Mouse (Mus musculus) Patski (cell line): ENCODE measurements around the gene Polr2m. TPM values are rescaled to one million over a fixed set of nuclear protein-coding genes. Genes with fewer than 3 reads are reported as not detected.
A peak's percentile ranks its signal among the peaks of the same experiment; 100 is the strongest.

Experiments used
- ATAC-seq: fragments of 100-300 bp; one replicate; pipeline ENCODE4 v1.8.0; 2021
- CTCF ChIA-PET: fragments of 350-600 bp; sonication (Branson Sonifier 250); formaldehyde crosslinking; loops from one replicate; lab custom pipeline; 2022; ENCODE audit warnings: inconsistent platforms; lab: Charles Lee
- POLR2A ChIA-PET: fragments of 350-600 bp; sonication (Branson Sonifier 250); formaldehyde crosslinking; loops from one replicate; lab custom pipeline; 2022; ENCODE audit warnings: antibody characterized with exemption, inconsistent platforms; lab: Charles Lee
- DNase-seq: peaks from one replicate; pipeline ENCODE4 v3.0.0-alpha.2; 2011; ENCODE audit warnings: low read depth, low spot score
- H3K27me3 ChIP-seq: fragments of 371-371 bp; one replicate; pipeline ENCODE4 v1.5.1; 2021
- CTCF ChIP-seq: fragments of 100-300 bp; IDR thresholded peaks from one replicate; pipeline ENCODE4 v1.5.1; 2021
- in situ Hi-C: fragments of 300-500 bp; cut with MboI; formaldehyde crosslinking; loops from 3 replicates; pipeline ENCODE4 v1.11.1; 2018; ENCODE audit warnings: low pct_unique_long_range_greater_than_20kb, mixed read lengths
- polyA plus RNA-seq: library from polyadenylated mRNA; unstranded; gene quantifications from one replicate; pipeline ENCODE4 v1.2.3, GENCODE M21; 2021

The Polr2m gene
- polyA plus RNA-seq, 1 experiment from 2014 or later: 258 TPM

GRCm38 (mm10) chr9:71476601-71477000, 9.1 kb downstream of the Polr2m start:
- ChIA-PET CTCF (interaction anchor here (1.6 kb wide), 1 partner anchor 10 kb away, joined by 6 read pairs; no protein-coding TSS in a partner anchor), POLR2A (interaction anchor here (0.6 to 0.7 kb wide), 2 partner anchors 278 to 1470 kb away, joined by 3 to 4 read pairs; no protein-coding TSS in a partner anchor)
- ATAC-seq (no peak), DNase-seq (no peak)
- no peaks in the 10 kb centered on the region for H3K27me3 ChIP-seq
- no peak for TF ChIP-seq CTCF
- in situ Hi-C loops: no loop called here

- no peaks in the 10 kb centered on the region for H3K27me3 ChIP-seq
- DNase-seq: no peak
- TF ChIP-seq CTCF: no peak
- no peak for ATAC-seq
- in situ Hi-C loops: no loop called here
- POLR2A ChIA-PET: no interaction called here
- CTCF ChIA-PET: interaction anchor here (1.6 kb wide), 1 partner anchor 9 kb away, joined by 6 read pairs; no protein-coding TSS in a partner anchor
Observed at GRCm38 (mm10) chr9:71475536-71475935, 10.2 kb downstream of the Polr2m start.

- POLR2A ChIA-PET: no interaction called here
Observed at GRCm38 (mm10) chr9:71467434-71467833, 18.3 kb downstream of the Polr2m start.

GRCm38 (mm10) chr9:71466111-71466510, 19.6 kb downstream of the Polr2m start:
- ChIA-PET POLR2A (no interaction called here), CTCF (interaction anchor here (0.8 to 1.0 kb wide), 2 partner anchors 10 to 13 kb away, joined by 3 to 6 read pairs; no protein-coding TSS in a partner anchor)
- no peaks in the 10 kb centered on the region for H3K27me3 ChIP-seq
- in situ Hi-C loops: no loop called here
- ATAC-seq: no peak
- DNase-seq: no peak
- TF ChIP-seq CTCF: peak; percentile 73

More at GRCm38 (mm10) chr9:71467434-71467833, 18.3 kb downstream of the Polr2m start:
- ATAC-seq (no peak), DNase-seq (no peak)
- in situ Hi-C loops: no loop called here
- TF ChIP-seq CTCF: no peak
- CTCF ChIA-PET: interaction anchor here (0.7 kb wide), 1 partner anchor 11 kb away, joined by 3 read pairs; no protein-coding TSS in a partner anchor
- no peaks in the 10 kb centered on the region for H3K27me3 ChIP-seq

GRCm38 (mm10) chr9:71463072-71463667, 22.6 kb downstream of the Polr2m start:
- TF ChIP-seq CTCF: no peak
- ATAC-seq: no peak
- in situ Hi-C loops: no loop called here
- CTCF ChIA-PET: interaction anchor here (2.2 kb wide), 1 partner anchor 10 kb away, joined by 5 read pairs; no protein-coding TSS in a partner anchor
- no peak for DNase-seq
- POLR2A ChIA-PET: no interaction called here
- no peaks in the 10 kb centered on the region for H3K27me3 ChIP-seq

GRCm38 (mm10) chr9:71456738-71457137, 29.0 kb downstream of the Polr2m start:
- CTCF ChIA-PET: no interaction called here
- DNase-seq: no peak
- POLR2A ChIA-PET: no interaction called here
- no peaks in the 10 kb centered on the region for H3K27me3 ChIP-seq
- ATAC-seq: no peak
- in situ Hi-C loops: loop anchor here (10.0 kb wide), 1 partner anchor 332 kb away; no protein-coding TSS in a partner anchor
- no peak for TF ChIP-seq CTCF

- ChIA-PET POLR2A (interaction anchor here (0.7 kb wide), 1 partner anchor 92 kb away, joined by 4 read pairs; no protein-coding TSS in a partner anchor), CTCF (interaction anchor here (1.0 to 4.5 kb wide), 4 partner anchors 8 to 266 kb away, joined by 3 to 16 read pairs (median 4); no protein-coding TSS in a partner anchor)
- in situ Hi-C loops: loop anchor here (10.0 kb wide), 1 partner anchor 329 kb away; no protein-coding TSS in a partner anchor
- ATAC-seq (no peak), DNase-seq (no peak)
- H3K27me3 ChIP-seq: no peaks in the 10 kb centered on the region
- peak; percentile 41 for TF ChIP-seq CTCF
Observed at GRCm38 (mm10) chr9:71453917-71454316, 31.8 kb downstream of the Polr2m start.

- H3K27me3 ChIP-seq: no peaks in the 10 kb centered on the region
- no peak for DNase-seq
- in situ Hi-C loops: loop anchor here (10.0 kb wide), 1 partner anchor 329 kb away; no protein-coding TSS in a partner anchor
- TF ChIP-seq CTCF: no peak
- ChIA-PET CTCF (interaction anchor here (0.7 to 4.5 kb wide), 6 partner anchors 9 to 265 kb away, joined by 3 to 16 read pairs (median 4); no protein-coding TSS in a partner anchor), POLR2A (no interaction called here)
- no peak for ATAC-seq
Observed at GRCm38 (mm10) chr9:71453352-71453751, 32.4 kb downstream of the Polr2m start.

GRCm38 (mm10) chr9:71450626-71451025, 35.1 kb downstream of the Polr2m start:
- POLR2A ChIA-PET: no interaction called here
- DNase-seq: no peak
- no peak for ATAC-seq
- CTCF ChIA-PET: interaction anchor here (2.9 to 4.5 kb wide), 2 partner anchors 92 to 239 kb away, joined by 10 to 16 read pairs; no protein-coding TSS in a partner anchor
- no peaks in the 10 kb centered on the region for H3K27me3 ChIP-seq
- in situ Hi-C loops: loop anchor here (10.0 kb wide), 1 partner anchor 326 kb away; no protein-coding TSS in a partner anchor
- TF ChIP-seq CTCF: no peak

GRCm38 (mm10) chr9:71447573-71447972, 38.2 kb downstream of the Polr2m start:
- ATAC-seq (no peak), DNase-seq (peak; percentile 28)
- peak; percentile 92 for TF ChIP-seq CTCF
- in situ Hi-C loops: loop anchor here (10.0 kb wide), 2 partner anchors 93 to 233 kb away; partner anchors contain the start of gene Aldh1a2
- POLR2A ChIA-PET: no interaction called here
- no peaks in the 10 kb centered on the region for H3K27me3 ChIP-seq
- CTCF ChIA-PET: interaction anchor here (0.8 to 2.5 kb wide), 14 partner anchors 10 to 259 kb away, joined by 3 to 24 read pairs (median 4); partner anchors contain the start of gene Aldh1a2

GRCm38 (mm10) chr9:71445308-71445707, 40.4 kb downstream of the Polr2m start:
- POLR2A ChIA-PET: no interaction called here
- ATAC-seq: no peak
- CTCF ChIA-PET: interaction anchor here (0.9 to 3.6 kb wide), 4 partner anchors 7 to 256 kb away, joined by 3 to 14 read pairs (median 4); no protein-coding TSS in a partner anchor
- in situ Hi-C loops: loop anchor here (10.0 kb wide), 2 partner anchors 91 to 231 kb away; partner anchors contain the start of gene Aldh1a2
- TF ChIP-seq CTCF: no peak
- no peak for DNase-seq
- no peaks in the 10 kb centered on the region for H3K27me3 ChIP-seq
